Mouse (Mus musculus): ENCODE measurements at regions not wholly inside any gene's neighbourhood (a gene's known extent, or its start where the extent isn't known, plus 50 kb on each side); places are given as distances from the start of the nearest gene placed in this dataset.

DNA sequence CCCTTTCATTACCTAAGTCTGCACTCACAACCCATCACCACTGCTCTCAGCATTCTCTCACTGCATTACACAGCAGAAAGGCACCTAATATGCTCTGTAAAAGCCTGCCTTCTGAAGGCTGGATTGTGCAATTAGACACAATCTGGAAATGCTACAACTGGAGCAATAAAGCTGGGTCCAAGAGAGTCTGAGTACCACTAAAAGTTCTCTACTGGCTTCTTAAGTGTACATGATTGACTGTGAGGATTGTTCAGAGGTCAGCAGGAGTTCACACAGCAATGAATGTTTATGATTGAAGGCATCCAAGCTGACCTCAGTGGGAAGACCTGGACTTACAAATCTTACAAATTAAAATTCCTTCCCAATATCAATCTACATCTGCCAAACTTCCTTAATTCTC is 395.8 kb upstream of the Slc5a7 start:
- no peak for TF ChIP-seq CTCF (IDR thresholded peaks at IDR 0.05; ENCODE audit: extremely low read depth, insufficient read depth, low read length)
- no peak for TF ChIP-seq POLR2A (IDR thresholded peaks at IDR 0.05; ENCODE audit: extremely low read depth, insufficient read depth, low read length)
